Mouse (Mus musculus) R1 (cell line): ENCODE results near the gene Hlx.

ENCODE experiments used
- DNase-seq: peaks from one replicate; pipeline ENCODE4 v3.0.0-alpha.2; 2018; ENCODE audit warnings: low read depth, low spot score

Gene Hlx

DNA sequence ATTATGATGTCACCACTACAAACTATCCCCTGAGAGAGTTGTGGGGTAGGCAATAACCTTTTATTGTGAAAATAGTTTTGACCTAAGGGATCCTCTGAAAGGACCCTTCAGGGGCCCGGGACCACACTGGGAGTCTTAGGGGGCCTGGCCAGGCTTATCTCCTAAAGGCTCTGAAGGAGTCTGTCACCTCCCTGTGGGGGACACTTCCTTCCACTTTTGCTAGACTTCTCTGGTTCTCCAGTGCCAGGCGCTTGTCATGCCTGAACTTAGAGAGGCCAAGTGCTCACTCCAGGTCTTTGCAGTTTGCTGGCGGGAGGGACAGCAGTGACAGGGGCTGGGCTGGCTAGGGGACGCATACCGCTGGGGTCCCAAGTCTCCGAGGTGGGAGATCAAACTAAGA lies 16.3 kb downstream of the Hlx start:
- no peak for DNase-seq

DNA sequence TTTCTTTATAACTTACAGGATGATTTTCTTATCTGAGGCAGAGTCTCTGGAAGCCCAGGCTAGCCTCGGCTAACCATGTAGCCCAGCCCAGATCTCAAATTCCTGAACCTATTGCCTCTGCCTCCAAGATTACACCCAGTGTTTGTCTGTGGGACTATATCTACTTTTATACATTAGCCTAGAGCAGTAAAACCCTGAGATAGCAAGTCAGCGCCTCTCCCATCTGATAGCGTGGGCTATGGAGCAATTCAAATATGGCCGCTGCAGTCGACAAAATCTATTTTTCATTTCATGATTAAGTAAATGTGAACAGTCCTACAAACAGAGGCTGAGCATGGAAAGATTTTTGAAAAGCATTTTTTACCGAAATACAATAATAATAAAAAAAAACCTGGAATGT lies 16.7 kb downstream of the Hlx start:
- no peak for DNase-seq

DNA sequence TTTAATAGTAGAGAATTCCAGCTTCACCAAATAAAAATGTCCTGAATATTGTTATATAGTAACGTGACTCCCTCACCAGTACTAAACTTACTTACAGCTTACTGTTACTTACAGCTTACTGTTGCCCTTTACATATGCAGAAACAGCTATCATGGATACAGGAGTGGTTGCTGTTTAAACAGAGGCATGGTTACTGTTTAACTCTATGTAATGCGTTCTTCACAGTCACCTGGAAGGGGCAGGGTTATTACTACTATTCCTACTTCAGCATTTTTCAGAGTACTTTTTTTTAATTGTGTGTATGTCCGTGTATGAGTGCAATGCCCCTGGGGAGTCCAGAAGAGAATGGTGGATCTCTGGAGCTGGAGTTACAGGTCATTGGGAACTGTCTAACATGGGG lies 17.9 kb downstream of the Hlx start:
- no peak for DNase-seq

DNA sequence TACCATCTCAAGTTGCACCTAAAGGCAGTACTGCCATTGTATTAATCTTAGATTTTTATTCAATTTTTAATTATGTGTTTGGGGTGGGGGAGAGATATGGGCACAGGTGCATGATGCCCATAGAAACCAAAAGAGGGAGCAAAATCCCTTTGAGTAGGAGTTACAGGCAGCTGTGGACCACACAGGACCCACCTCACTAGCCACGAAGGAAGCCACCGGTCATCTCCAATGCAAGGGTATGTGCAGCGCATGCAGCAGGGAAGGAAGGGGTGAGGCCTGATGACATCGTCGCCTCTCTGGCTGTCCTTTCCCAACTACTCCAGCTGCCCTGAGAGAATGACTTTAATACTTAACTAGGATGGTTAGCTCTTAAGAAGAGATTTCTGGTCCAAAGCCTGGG lies 18.7 kb downstream of the Hlx start:
- DNase-seq = no peak

DNA sequence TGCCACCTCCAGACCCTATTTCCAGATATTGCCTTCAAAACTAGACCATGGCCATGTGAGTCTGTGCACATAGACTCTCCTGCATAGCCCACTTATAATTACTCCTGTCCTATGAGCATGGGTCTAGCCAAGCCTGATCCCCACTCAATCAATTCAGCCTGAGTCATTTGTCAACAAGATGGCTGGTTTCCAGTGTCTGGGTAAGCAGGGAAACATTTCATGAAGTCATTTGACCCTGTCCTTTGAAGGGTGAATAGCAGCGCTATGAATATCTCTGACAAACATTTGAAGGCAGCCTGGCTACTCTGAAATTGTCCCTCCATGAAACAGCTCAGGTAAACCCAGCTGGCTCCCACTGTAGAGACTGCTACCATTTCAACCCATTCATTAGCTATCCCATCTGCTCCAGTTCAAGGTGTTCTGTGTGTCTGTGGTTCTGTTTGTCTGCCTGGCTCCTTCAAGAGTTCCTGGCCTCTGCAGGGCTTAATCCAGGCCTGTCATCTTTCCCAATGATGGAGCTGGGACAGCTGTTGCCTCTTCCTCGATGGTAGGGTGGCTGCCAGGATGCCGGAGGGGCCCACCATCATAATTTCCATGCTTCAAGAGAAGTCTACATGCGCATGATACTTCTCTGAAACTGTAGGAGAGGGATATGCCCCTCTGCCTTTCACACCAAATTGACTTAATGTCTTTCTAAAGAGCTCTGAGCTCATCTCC lies 24.7 kb downstream of the Hlx start:
- no peak for DNase-seq

DNA sequence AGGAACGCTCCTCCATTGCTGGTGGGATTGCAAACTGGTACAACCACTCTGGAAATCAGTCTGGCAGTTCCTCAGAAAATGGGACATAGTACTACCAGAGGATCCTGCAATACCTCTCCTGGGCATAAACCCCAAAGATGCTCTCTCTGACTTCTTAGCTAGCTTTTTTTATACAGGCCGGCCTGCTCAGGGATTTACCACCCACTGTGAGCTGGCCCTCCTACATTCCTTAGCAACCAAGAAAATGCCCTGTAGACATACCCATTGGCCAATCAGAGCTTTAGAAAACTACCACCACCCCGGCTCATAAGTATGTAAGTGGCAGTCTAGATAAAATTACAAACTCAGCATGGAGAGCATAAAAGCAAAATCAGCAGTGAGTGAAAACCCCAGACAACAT lies 27.5 kb downstream of the Hlx start:
- no peak for DNase-seq

DNA sequence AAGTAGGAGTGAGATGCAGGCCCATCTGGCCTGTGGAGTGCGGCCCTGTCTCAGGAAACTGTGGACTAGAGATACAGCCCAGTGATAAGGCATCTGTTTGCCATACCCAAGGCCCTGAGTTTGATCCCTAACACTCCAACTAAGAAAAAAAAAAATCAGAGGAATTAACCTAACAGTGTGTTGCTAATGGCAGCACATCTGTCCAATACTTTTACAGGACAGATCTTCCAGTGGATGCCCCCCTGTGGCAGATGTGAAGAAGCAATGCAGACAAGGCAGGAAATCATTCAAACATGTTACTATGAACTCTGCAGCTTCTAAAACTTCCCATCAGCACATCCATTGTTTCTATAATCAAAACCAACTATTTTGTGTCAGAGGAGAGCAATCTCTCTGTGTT lies 33.1 kb downstream of the Hlx start:
- DNase-seq = no peak

DNA sequence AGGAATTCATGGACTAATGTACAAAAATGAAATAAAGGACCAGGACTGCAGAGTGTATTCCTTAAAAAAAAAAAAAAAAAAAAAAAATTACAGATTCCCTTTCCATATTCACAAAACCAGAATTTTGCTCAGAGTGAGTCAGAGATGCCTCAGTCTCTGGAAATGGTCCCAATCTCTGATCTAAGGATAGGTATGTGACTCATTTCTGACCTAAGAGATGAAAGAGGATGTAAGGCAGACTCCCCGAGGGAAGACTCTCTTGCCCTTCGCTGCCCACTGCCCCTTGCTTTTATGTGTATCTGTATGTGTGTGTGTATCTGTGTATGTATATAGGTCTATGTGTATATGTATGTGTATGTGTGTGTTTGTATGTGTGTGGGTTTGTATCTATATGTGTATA lies 37.0 kb downstream of the Hlx start:
- DNase-seq = no peak

DNA sequence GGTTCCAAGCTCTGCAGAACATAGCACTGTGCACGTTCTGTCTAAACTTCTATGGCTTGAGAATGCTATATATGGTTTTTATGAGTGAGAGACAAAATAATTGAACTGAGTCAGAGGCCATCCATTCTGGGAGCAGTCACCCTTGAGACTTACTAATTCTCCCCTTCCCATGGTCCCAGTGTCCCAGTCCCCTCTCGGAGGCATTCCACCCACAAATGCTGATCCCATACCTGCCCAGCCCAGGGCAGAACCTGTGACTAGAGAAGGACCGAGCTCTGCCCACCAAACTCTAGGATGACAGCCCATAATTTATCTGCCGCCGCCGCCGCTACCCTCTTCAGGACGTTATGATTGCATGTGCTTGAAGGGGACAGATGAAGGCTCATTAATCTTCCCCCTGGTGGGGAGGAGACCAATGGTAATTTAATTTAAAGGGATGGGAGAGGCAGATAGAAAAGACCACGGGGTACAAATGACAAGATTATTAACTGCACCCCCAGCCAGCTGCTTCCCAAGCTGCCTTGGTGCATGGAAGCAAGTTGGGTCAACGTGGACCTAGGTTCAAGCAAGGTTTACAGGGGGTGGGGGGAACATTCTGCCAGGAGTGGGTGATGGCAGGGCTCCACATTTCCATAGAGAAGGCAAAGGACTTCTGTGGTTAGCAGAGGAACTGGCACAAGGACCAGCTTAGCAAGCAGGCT lies 40.1 kb downstream of the Hlx start:
- no peak for DNase-seq

DNA sequence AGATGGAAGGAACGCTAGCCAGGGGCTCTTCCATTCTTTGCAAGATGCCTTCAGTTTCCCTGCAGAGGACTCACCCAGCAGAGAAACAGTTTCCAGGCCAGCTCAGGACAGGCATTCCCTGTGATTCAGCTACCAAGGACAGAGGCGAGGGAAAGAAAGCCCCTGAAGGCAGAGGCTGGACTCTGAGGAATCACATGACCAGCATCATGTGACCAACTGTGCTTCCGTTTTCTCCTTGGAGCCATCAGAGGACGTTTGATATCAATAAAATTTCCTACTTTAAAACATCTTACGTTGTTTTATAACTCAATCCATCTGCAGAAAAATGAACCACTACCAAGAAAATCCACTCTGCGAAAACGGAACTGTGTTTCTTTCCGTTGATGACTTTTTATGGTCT lies 41.2 kb downstream of the Hlx start:
- peak; percentile 33 for DNase-seq

DNA sequence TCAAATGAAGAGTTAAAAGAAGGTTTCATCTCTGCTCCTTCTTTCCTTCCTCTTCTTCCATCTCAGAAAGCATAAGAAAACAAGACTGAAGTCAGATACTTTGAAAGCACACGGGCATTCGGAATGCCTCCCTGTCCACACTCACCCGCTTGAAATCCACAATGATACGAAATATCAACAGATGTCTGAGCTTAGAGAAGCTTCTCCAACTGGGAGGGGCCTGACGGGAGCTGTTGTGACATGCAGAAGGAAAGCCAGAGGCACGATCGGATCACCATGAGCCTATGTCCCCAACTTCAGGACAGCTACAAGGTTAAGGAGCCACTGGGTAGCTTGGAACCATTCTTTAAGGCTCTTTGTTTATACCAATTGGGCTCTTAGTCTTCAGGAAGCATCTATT lies 44.4 kb downstream of the Hlx start:
- DNase-seq = no peak

DNA sequence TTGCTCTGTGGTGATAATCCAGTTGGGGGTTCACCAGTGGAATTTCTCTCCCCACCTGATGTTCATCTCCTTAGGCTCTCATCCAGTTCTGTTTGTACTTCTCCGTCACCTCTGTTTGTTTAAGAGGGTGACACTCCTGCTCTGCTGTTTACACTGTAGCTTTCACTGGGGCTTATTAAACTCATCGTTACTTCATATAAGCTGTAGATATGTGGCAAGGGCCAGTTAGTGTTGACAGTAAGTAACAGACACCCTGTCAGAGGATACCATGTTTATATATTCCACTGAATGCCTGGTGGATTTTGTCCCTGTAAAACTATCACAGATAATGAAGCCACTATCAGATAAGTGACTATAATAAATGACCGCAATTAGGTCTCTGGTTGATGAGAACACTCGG lies 44.9 kb downstream of the Hlx start:
- no peak for DNase-seq

DNA sequence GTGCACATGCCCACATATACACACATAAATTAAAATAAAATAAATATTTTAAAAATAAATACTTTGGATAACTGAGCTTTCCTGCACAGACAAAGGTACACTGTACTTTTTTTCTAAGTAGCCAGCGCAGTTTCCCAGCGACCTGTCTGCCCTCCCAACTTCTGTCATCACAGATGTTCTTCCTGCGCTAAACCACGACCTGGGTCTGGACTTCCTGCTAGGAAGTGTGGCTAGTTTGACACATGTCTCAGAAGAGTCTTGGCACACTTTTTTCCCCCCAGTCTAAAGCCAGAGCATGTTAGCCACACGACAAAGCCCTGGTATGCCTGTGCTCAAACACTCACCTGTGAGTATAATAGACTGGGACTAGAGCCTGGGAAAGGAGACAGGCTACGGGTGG lies 48.9 kb downstream of the Hlx start:
- DNase-seq = no peak

DNA sequence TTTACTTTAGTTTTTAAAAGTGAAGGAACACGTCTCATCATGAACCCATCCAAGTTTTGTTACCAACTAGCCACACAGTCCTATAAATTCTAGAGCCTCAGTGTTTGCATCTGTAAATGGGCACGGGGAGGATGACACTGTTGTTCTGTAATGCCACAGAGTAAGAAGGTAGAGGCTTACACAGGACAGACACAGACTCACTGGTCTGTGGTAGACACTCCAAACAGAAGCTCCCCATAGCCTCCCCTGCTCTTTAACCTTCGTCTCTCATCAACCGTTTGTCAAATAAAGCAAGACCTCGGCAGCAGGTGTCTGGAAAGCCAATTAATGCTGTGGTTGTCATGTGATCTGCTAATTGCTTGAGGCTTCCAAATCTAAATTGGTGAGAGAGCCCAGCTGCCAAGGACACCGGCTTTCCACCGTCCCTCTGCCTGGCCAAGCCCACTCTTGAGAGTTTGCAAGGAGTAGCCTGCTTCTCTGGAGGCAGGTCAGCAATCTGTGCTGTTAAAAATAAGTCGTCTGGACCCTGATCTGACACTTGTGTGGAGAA lies 52.9 kb downstream of the Hlx start:
- no peak for DNase-seq

DNA sequence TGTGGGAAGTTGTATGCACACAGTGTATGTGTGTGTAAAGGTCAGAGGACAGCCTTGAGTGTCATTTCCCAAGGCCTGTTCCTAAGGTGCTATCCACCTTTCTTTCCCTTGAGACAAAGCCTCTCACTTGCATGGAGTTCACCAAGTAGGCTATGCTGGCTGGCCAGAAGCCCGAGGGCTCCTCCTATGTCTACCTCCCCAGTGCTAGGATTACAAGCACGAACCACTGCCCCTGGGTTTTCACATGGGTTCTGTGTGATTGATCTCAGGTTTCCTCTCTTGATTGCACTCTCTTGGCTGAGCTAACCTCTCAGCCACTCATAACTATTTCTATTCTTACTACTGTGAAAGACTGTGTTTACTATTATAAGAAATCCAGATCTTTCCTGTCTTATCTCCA lies 54.8 kb downstream of the Hlx start:
- no peak for DNase-seq
